Mouse (Mus musculus): Measurements from ENCODE around the gene Ralgps1. TPM values are rescaled to one million over a fixed set of nuclear protein-coding genes. Genes with fewer than 3 reads are reported as not detected.
A peak's percentile ranks its signal among the peaks of the same experiment; 100 is the strongest.

The Ralgps1 gene
- polyA plus RNA-seq, 1 experiment: not detected

- WGBS: 65% methylated on average over 2 of the region's 2 CpGs
- peaks cover 3% of the 10 kb centered on the region; the same call in 1 of the 2 replicates for H3K4me1 ChIP-seq (ENCODE audit: control insufficient read depth, insufficient read depth, low read length)
- H3K27ac ChIP-seq (ENCODE audit: insufficient read depth, low read depth, low read length): no peak overlapping the region
- H3K4me3 ChIP-seq (ENCODE audit: insufficient read depth, low read depth, low read length): no peak overlapping the region
- TF ChIP-seq CTCF (IDR thresholded peaks at IDR 0.05; ENCODE audit: insufficient read depth, low read depth, low read length) (no peak), POLR2A (IDR thresholded peaks at IDR 0.05; ENCODE audit: insufficient read depth, low read depth, low read length) (no peak)
Observed at GRCm38 (mm10) chr2:33283674-33284073, 87.6 kb downstream of the Ralgps1 start.

GRCm38 (mm10) chr2:33282877-33283276 lies 88.4 kb downstream of the Ralgps1 start:
- WGBS: 45% methylated on average over 4 of the region's 4 CpGs
- H3K4me1 ChIP-seq (ENCODE audit: control insufficient read depth, insufficient read depth, low read length): peaks cover 3% of the 10 kb centered on the region; the same call in 1 of the 2 replicates
- no peak overlapping the region for H3K27ac ChIP-seq (ENCODE audit: insufficient read depth, low read depth, low read length)
- no peak overlapping the region for H3K4me3 ChIP-seq (ENCODE audit: insufficient read depth, low read depth, low read length)
- TF ChIP-seq POLR2A (IDR thresholded peaks at IDR 0.05; ENCODE audit: insufficient read depth, low read depth, low read length): no peak
- no peak for TF ChIP-seq CTCF (IDR thresholded peaks at IDR 0.05; ENCODE audit: insufficient read depth, low read depth, low read length)

DNA sequence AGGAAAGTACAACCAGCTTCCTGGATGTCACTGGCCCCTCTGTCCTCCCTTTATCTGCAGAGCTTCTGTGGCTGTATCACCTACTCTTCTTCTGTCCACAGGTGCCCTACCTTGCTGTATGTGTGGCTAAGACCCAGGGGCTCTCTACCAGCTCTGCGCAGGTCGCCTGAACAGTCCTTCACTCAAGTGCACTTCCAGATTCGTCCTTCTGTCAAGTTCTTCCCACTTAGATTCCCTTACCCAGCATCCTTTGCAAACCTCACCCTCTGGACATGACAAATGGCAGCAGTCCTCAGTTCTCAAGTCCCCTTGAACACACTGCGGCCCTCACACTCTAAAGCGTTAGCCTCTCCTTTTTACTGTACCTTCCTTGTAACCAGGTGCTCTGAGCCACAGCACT lies 89.5 kb downstream of the Ralgps1 start:
- H3K4me1 ChIP-seq (ENCODE audit: control insufficient read depth, insufficient read depth, low read length): peaks cover 3% of the 10 kb centered on the region; the same call in 1 of the 2 replicates
- no peak overlapping the region for H3K27ac ChIP-seq (ENCODE audit: insufficient read depth, low read depth, low read length)
- TF ChIP-seq POLR2A (IDR thresholded peaks at IDR 0.05; ENCODE audit: insufficient read depth, low read depth, low read length): no peak
- TF ChIP-seq CTCF (IDR thresholded peaks at IDR 0.05; ENCODE audit: insufficient read depth, low read depth, low read length): no peak
- H3K4me3 ChIP-seq (ENCODE audit: insufficient read depth, low read depth, low read length): no peak overlapping the region
- WGBS: 93% methylated on average over 5 of the region's 5 CpGs

- Histone ChIP-seq H3K27ac (ENCODE audit: insufficient read depth, low read depth, low read length) (no peak overlapping the region), H3K4me3 (ENCODE audit: insufficient read depth, low read depth, low read length) (no peak overlapping the region), H3K4me1 (ENCODE audit: control insufficient read depth, insufficient read depth, low read length) (peaks cover 3% of the 10 kb centered on the region; the same call in 1 of the 2 replicates)
- WGBS: 62% methylated on average over 2 of the region's 2 CpGs
- TF ChIP-seq CTCF (IDR thresholded peaks at IDR 0.05; ENCODE audit: insufficient read depth, low read depth, low read length) (no peak), POLR2A (IDR thresholded peaks at IDR 0.05; ENCODE audit: insufficient read depth, low read depth, low read length) (no peak)
Observed at GRCm38 (mm10) chr2:33280525-33280924, 90.8 kb downstream of the Ralgps1 start.

DNA sequence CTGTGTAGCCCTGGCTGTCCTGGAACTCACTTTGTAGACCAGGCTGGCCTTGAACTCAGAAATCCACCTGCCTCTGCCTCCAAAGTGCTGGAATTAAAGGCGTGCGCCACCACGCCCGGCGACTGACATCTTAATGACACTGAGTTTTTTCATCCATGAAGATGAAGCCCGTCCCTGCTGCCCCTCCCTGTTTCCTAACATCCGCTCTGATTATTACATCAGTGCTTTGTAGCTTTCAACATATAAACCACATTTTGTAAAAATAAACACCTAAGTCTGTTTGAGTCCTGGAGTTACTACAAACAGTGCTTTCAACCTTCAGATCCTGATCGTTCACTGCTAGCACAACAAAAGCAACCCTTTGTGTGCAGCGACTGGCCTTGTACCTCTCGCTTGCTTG lies 91.5 kb downstream of the Ralgps1 start:
- no peak overlapping the region for H3K27ac ChIP-seq (ENCODE audit: insufficient read depth, low read depth, low read length)
- WGBS: 87% methylated on average over 10 of the region's 10 CpGs
- H3K4me1 ChIP-seq (ENCODE audit: control insufficient read depth, insufficient read depth, low read length): peaks cover 10% of the 10 kb centered on the region
- TF ChIP-seq CTCF (IDR thresholded peaks at IDR 0.05; ENCODE audit: insufficient read depth, low read depth, low read length) (no peak), POLR2A (IDR thresholded peaks at IDR 0.05; ENCODE audit: insufficient read depth, low read depth, low read length) (no peak)
- no peak overlapping the region for H3K4me3 ChIP-seq (ENCODE audit: insufficient read depth, low read depth, low read length)

DNA sequence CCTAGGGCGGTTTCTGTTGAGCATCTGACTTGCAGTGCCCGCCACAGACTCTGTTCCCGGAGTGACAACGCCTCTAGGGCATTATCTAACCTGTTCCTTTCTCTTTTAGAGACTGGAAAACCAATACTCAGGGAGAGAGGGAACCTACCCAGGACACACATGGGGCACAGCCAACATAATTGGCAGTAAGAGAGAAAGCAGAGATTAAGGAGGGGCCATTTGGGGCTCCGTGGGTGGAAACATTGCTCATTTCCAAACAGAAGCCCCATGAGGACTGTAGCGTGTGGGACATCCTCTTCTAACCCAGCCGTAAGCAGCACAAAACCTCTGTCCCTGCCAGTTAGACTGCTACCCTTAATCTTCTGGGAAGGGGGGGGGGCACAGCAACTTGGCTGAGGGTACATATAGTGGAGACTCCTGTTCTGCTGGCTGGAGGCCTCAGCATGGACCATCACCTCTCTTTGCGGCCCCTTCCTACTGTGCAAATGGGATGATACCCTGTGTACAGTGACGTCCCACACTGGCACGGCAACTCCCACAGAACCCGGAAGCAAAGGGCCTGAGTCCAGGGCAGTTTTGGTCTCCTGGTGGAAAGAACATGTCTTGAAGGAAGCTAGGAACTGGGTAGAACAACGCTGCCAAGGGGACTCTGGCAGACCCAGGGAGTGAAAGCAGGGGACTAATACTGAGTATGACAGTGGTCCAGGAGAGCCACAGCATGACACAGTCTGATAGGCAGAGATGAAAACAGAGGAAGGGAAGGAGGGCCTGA lies 96.4 kb downstream of the Ralgps1 start:
- H3K4me1 ChIP-seq (ENCODE audit: control insufficient read depth, insufficient read depth, low read length): peaks cover 20% of the 10 kb centered on the region
- 68% methylated on average over 12 of the region's 12 CpGs for WGBS
- H3K4me3 ChIP-seq (ENCODE audit: insufficient read depth, low read depth, low read length): no peak overlapping the region
- H3K27ac ChIP-seq (ENCODE audit: insufficient read depth, low read depth, low read length): no peak overlapping the region
- no peak for TF ChIP-seq CTCF (IDR thresholded peaks at IDR 0.05; ENCODE audit: insufficient read depth, low read depth, low read length)
- no peak for TF ChIP-seq POLR2A (IDR thresholded peaks at IDR 0.05; ENCODE audit: insufficient read depth, low read depth, low read length)

DNA sequence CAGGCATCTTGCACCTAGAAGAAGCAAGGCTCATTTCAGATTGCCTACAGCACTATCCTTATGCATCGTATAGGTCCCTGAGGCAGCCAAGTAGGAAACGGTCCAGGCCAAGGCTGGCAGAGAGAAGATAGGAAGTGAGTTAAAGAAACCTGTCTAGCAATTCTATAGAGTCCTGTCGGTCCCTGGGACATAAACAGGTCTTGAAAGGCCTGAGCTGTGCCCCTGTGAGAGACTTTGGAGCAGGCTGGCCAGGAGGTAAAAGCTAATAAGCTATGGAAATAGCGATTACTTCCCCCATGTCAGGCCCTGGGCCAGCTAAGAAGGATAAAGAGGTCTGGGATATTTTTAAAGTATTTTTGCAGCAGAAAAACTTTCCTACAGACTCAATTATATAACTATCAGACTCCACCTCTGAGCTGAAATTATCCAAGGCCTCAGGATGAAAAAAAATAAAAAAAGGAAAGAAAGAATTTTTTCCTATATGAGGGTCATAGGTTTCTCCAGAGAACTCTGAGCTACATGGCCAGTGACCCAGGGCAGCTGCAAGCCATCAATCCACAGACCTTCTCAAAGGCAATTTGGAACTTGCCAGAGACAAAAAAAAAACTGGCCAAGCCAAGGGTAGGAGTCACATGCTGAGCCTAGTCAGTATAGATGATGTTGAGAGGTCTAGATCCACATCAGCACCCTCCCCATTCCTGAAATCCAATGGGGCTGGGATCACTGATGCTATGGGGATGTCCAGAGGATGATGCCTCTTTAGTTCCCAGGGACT lies 98.4 kb downstream of the Ralgps1 start:
- peaks cover 30% of the 10 kb centered on the region for H3K4me1 ChIP-seq (ENCODE audit: control insufficient read depth, insufficient read depth, low read length)
- TF ChIP-seq POLR2A (IDR thresholded peaks at IDR 0.05; ENCODE audit: insufficient read depth, low read depth, low read length) (no peak), CTCF (IDR thresholded peaks at IDR 0.05; ENCODE audit: insufficient read depth, low read depth, low read length) (no peak)
- WGBS: 64% methylated on average over 4 of the region's 4 CpGs
- H3K27ac ChIP-seq (ENCODE audit: insufficient read depth, low read depth, low read length): peak overlapping the region; percentile 15; the same call in 1 of the 2 replicates
- no peak overlapping the region for H3K4me3 ChIP-seq (ENCODE audit: insufficient read depth, low read depth, low read length)

DNA sequence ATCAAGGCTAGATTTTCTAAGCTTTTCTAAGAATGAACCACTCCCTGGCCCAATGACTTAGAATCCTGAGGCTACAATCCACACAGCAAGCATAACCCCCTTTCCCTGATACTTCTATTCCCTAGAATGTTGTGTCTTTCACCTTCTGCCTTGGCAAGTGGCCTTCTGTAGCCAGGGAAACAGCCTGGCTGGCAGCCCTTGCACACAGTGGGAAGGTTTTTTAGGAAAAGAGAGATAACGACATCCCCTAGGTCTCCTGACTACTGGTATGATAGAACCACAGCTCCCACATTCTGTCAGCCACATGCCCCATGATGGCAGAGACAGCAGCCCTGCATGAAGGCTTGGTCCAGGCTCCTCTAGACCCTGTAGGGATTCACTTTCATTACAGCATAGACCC lies 99.8 kb downstream of the Ralgps1 start:
- WGBS: 36% methylated on average over 1 of the region's 1 CpGs
- TF ChIP-seq POLR2A (IDR thresholded peaks at IDR 0.05; ENCODE audit: insufficient read depth, low read depth, low read length): no peak
- TF ChIP-seq CTCF (IDR thresholded peaks at IDR 0.05; ENCODE audit: insufficient read depth, low read depth, low read length): no peak
- peaks cover 36% of the 10 kb centered on the region for H3K4me1 ChIP-seq (ENCODE audit: control insufficient read depth, insufficient read depth, low read length)
- no peak overlapping the region for H3K27ac ChIP-seq (ENCODE audit: insufficient read depth, low read depth, low read length)
- H3K4me3 ChIP-seq (ENCODE audit: insufficient read depth, low read depth, low read length): no peak overlapping the region

DNA sequence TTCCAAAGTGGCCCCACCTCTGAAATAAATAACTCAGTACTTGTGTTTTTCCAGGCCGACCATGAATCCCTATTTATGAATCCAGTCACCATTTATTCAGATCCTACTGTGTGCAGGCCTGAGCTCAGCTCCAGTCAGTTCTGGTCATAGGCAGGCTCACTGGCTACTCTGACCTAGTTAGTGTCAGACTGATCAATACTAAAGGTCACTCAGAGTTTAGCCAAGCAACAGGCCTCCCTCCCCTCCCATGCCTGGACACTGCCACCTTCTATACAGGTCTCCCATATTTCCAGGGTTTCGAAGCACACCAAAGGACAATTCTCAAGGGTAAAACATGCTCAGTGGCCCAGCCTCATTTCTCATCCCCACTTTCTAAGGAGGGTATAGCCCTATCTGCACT lies 100.7 kb downstream of the Ralgps1 start:
- WGBS: 84% methylated on average over 2 of the region's 2 CpGs
- Histone ChIP-seq H3K27ac (ENCODE audit: insufficient read depth, low read depth, low read length) (no peak overlapping the region), H3K4me3 (ENCODE audit: insufficient read depth, low read depth, low read length) (no peak overlapping the region), H3K4me1 (ENCODE audit: control insufficient read depth, insufficient read depth, low read length) (peaks cover 38% of the 10 kb centered on the region)
- TF ChIP-seq CTCF (IDR thresholded peaks at IDR 0.05; ENCODE audit: insufficient read depth, low read depth, low read length) (no peak), POLR2A (IDR thresholded peaks at IDR 0.05; ENCODE audit: insufficient read depth, low read depth, low read length) (no peak)
